Mouse (Mus musculus) testis, adult 2 months (tissue): ENCODE data around the gene Prmt9. TPM values are rescaled to one million over a fixed set of nuclear protein-coding genes. Genes with fewer than 3 reads are reported as not detected.

Experiments
- H3K27ac ChIP-seq: fragments of 200-500 bp; 2 replicates; pipeline ENCODE4 v1.5.1; 2012; ENCODE audit warnings: low read depth, low read length; ENCODE audit not compliant: control insufficient read depth, insufficient read depth
- H3K27me3 ChIP-seq: fragments of 200-500 bp; 2 replicates; pipeline ENCODE4 v1.6.1; 2012; ENCODE audit warnings: mild to moderate bottlenecking, low read length, moderate library complexity; ENCODE audit not compliant: control insufficient read depth, insufficient read depth
- H3K36me3 ChIP-seq: fragments of 200-500 bp; 2 replicates; pipeline ENCODE4 v1.6.1; 2012; ENCODE audit warnings: mild to moderate bottlenecking, low read length; ENCODE audit not compliant: control insufficient read depth, insufficient read depth
- H3K4me1 ChIP-seq: fragments of 200-500 bp; 2 replicates; pipeline ENCODE4 v1.6.1; 2012; ENCODE audit warnings: low read length; ENCODE audit not compliant: control insufficient read depth, insufficient read depth
- H3K4me3 ChIP-seq: fragments of 200-500 bp; 2 replicates; pipeline ENCODE4 v1.5.1; 2012; ENCODE audit warnings: low read depth, mild to moderate bottlenecking, low read length, moderate library complexity, mixed read lengths; ENCODE audit not compliant: control insufficient read depth
- CTCF ChIP-seq: fragments of 200-500 bp; IDR thresholded peaks from 2 replicates; pipeline ENCODE4 v1.5.1; 2012; ENCODE audit warnings: low read depth, mild to moderate bottlenecking, inconsistent platforms, low read length, moderate library complexity; ENCODE audit not compliant: control insufficient read depth, insufficient read depth, insufficient replicate concordance
- POLR2A ChIP-seq: fragments of 200-500 bp; IDR thresholded peaks from 2 replicates; pipeline ENCODE4 v1.6.1; 2012; ENCODE audit warnings: low read depth, mild to moderate bottlenecking, inconsistent platforms, low read length, moderate library complexity; ENCODE audit not compliant: control insufficient read depth
- polyA plus RNA-seq: library from polyadenylated mRNA; depleted of rRNA; stranded (reverse); fragments of >200 nt; gene quantifications from 2 replicates; pipeline ENCODE4 v1.2.3, GENCODE M21; 2012; rRNA removed

The Prmt9 gene
- 3.0 and 3.5 TPM in 2 replicates for polyA plus RNA-seq

- peak within 1 kb of the TSS; percentile 98 for H3K4me3 ChIP-seq
- TF ChIP-seq POLR2A (peak; percentile 93), CTCF (no peak)
- no peaks in the 10 kb centered on the region for H3K27me3 ChIP-seq
- peak within 1 kb of the TSS; percentile 88 for H3K27ac ChIP-seq
- H3K4me1 ChIP-seq: no peaks in the 10 kb centered on the region; the same call in 1 of the 2 replicates
- H3K36me3 ChIP-seq: no peaks in the 10 kb centered on the region
Observed at GRCm38 (mm10) chr8:77549121-77549706, at the start of gene Prmt9. TSS of gene Prmt9 (plus strand) at chr8:77549397.

GRCm38 (mm10) chr8:77500264-77500663, 48.9 kb upstream of the Prmt9 start:
- TF ChIP-seq POLR2A (no peak), CTCF (no peak)
- Histone ChIP-seq H3K4me3 (no peak overlapping the region), H3K4me1 (peaks cover 9% of the 10 kb centered on the region), H3K27me3 (no peaks in the 10 kb centered on the region), H3K27ac (no peak overlapping the region), H3K36me3 (no peaks in the 10 kb centered on the region)

- Histone ChIP-seq H3K27me3 (no peaks in the 10 kb centered on the region), H3K4me3 (no peak overlapping the region), H3K36me3 (no peaks in the 10 kb centered on the region), H3K27ac (no peak overlapping the region), H3K4me1 (peaks cover 9% of the 10 kb centered on the region)
- TF ChIP-seq POLR2A (no peak), CTCF (no peak)
Observed at GRCm38 (mm10) chr8:77501131-77501530, 48.1 kb upstream of the Prmt9 start.

- no peak overlapping the region for H3K27ac ChIP-seq
- H3K36me3 ChIP-seq: no peaks in the 10 kb centered on the region
- TF ChIP-seq CTCF: no peak
- H3K4me1 ChIP-seq: peaks cover 9% of the 10 kb centered on the region
- no peaks in the 10 kb centered on the region for H3K27me3 ChIP-seq
- H3K4me3 ChIP-seq: peak overlapping the region; percentile 16
Observed at GRCm38 (mm10) chr8:77502547-77502946, 46.6 kb upstream of the Prmt9 start.

- Histone ChIP-seq H3K4me3 (no peak overlapping the region), H3K36me3 (no peaks in the 10 kb centered on the region), H3K27ac (no peak overlapping the region), H3K27me3 (no peaks in the 10 kb centered on the region), H3K4me1 (peaks cover 9% of the 10 kb centered on the region)
- no peak for TF ChIP-seq CTCF
Observed at GRCm38 (mm10) chr8:77506539-77506938, 42.7 kb upstream of the Prmt9 start.

- peaks cover 17% of the 10 kb centered on the region for H3K4me1 ChIP-seq
- H3K27me3 ChIP-seq: no peaks in the 10 kb centered on the region
- no peaks in the 10 kb centered on the region for H3K36me3 ChIP-seq
- no peak for TF ChIP-seq CTCF
- no peak for TF ChIP-seq POLR2A
- H3K27ac ChIP-seq: no peak overlapping the region
- no peak overlapping the region for H3K4me3 ChIP-seq
Observed at GRCm38 (mm10) chr8:77507510-77508035, 41.6 kb upstream of the Prmt9 start.

GRCm38 (mm10) chr8:77509044-77509443, 40.2 kb upstream of the Prmt9 start:
- Histone ChIP-seq H3K4me1 (peaks cover 11% of the 10 kb centered on the region), H3K27ac (no peak overlapping the region), H3K27me3 (no peaks in the 10 kb centered on the region), H3K36me3 (no peaks in the 10 kb centered on the region), H3K4me3 (no peak overlapping the region)
- no peak for TF ChIP-seq POLR2A
- no peak for TF ChIP-seq CTCF
